In genomic region chr7:109082269-109083112, GRCm38 (mm10) we compare ENCODE assay signal across 8 mouse cellular contexts. TPM values are rescaled to one million over a fixed set of nuclear protein-coding genes. Genes with fewer than 3 reads are reported as not detected.
DNase-seq lines count a peak whose midpoint lies in the region; ATAC-seq and TF ChIP-seq lines count a peak whose summit lies in the region.

No protein-coding gene starts in this region.

- H3K27ac ChIP-seq in cerebellum, adult 2 months (ENCODE audit: insufficient read depth, low read length) = peak overlapping the region; percentile 20
- H3K27ac ChIP-seq in testis, adult 2 months (ENCODE audit: control insufficient read depth, insufficient read depth, low read depth, low read length) = peak overlapping the region; percentile 82

- no peaks in the 10 kb centered on the region for H3K36me3 ChIP-seq in testis, adult 2 months (ENCODE audit: control insufficient read depth, insufficient read depth, low read length)

- no peak for DNase-seq in cerebellum, adult 2 months
- no peak for DNase-seq in cerebellum, adult 8-10 months
- DNase-seq in adrenal gland, postnatal 36 days = peak; percentile 85
- peak; percentile 58 for DNase-seq in forelimb bud, embryonic 11.5 days (ENCODE audit: low read depth, low spot score)
- peak; percentile 17 for DNase-seq in kidney, adult 9 months
- DNase-seq in natural killer cell, adult 2 months (ENCODE audit: low spot score in 2 of 2) = no peak

- H3K27me3 ChIP-seq in cerebellum, adult 2 months (ENCODE audit: control insufficient read depth, insufficient read depth, low read length) = no peaks in the 10 kb centered on the region
- no peaks in the 10 kb centered on the region for H3K27me3 ChIP-seq in testis, adult 2 months (ENCODE audit: control insufficient read depth, insufficient read depth, low read length)

- no peak for TF ChIP-seq CTCF in cerebellum, adult 2 months (IDR thresholded peaks at IDR 0.05; ENCODE audit: borderline replicate concordance, insufficient read depth, low read depth, low read length)
- no peak for TF ChIP-seq CTCF in testis, adult 2 months (IDR thresholded peaks at IDR 0.05; ENCODE audit: control insufficient read depth, insufficient read depth, insufficient replicate concordance, low read depth, low read length)

- no peaks in the 10 kb centered on the region; the same call in 1 of the 2 replicates for H3K4me1 ChIP-seq in cerebellum, adult 2 months (ENCODE audit: control insufficient read depth, insufficient read depth, low read length)
- H3K4me1 ChIP-seq in testis, adult 2 months (ENCODE audit: control insufficient read depth, insufficient read depth, low read length) = peaks cover 4% of the 10 kb centered on the region

- peak; percentile 48 for ATAC-seq in megakaryocyte progenitor cell, adult 5-6 weeks (replicated peaks; ENCODE audit: poor library complexity)

- TF ChIP-seq POLR2A in cerebellum, adult 2 months (IDR thresholded peaks at IDR 0.05; ENCODE audit: borderline replicate concordance, insufficient read depth, low read length) = no peak
- no peak for TF ChIP-seq POLR2A in testis, adult 2 months (IDR thresholded peaks at IDR 0.05; ENCODE audit: control insufficient read depth, low read depth, low read length)

- peak overlapping the region; percentile 63 for H3K4me3 ChIP-seq in cerebellum, adult 2 months (replicated peaks; ENCODE audit: insufficient read depth, low read depth, low read length)
- peak overlapping the region; percentile 99 for H3K4me3 ChIP-seq in testis, adult 2 months (ENCODE audit: control insufficient read depth, low read depth, low read length)

- 10% methylated on average over 12 of the region's 12 CpGs for WGBS in cerebellum, adult 2 months

RNA-seq across cellular contexts. Expression of gene Ric3, which starts 0.6 kb away (rescaled TPM):
- 61.6 and 66.0 TPM in 2 replicates for polyA plus RNA-seq in cerebellum, adult 2 months (2012; rRNA removed)
- total RNA-seq in adrenal gland, postnatal 36 days (2021) = 10 to 100 TPM; 39.7 to 58.7 TPM
- 0.39 and 0.84 TPM in 2 replicates for total RNA-seq in megakaryocyte progenitor cell, adult 5-6 weeks (2015)
- 0.37 and 0.95 TPM in 2 replicates for total RNA-seq in megakaryocyte progenitor cell, adult 5-6 weeks (2017)
- 4.1 and 4.5 TPM in 2 replicates for polyA plus RNA-seq in testis, adult 2 months (2012; rRNA removed)

Comparison
In these comparisons a context has a peak if more than half of its experiments do, and no peak if none do; other contexts are left out.
1. DNase-seq: peak in adrenal gland, postnatal 36 days (2 of 2), forelimb bud, embryonic 11.5 days (single experiment) and kidney, adult 9 months (single experiment); none in cerebellum, adult 2 months (0 of 2), cerebellum, adult 8-10 months (single experiment) and natural killer cell, adult 2 months (0 of 2).
2. RNA of gene Ric3, which starts 0.6 kb away (total RNA-seq): 39.7 to 58.7 TPM in adrenal gland, postnatal 36 days; 0.37 to 0.95 TPM in megakaryocyte progenitor cell, adult 5-6 weeks; every median in the first group is over 10 times any median in the second.